Mouse (Mus musculus) myocyte (in vitro differentiated cells): ENCODE data around the gene Tnnc1. TPM values are rescaled to one million over a fixed set of nuclear protein-coding genes. Genes with fewer than 3 reads are reported as not detected.

Experiments
- H3K27me3 ChIP-seq: one replicate; pipeline ENCODE4 v1.6.1; 2011; ENCODE audit not compliant: control insufficient read depth, insufficient read depth, insufficient read length
- H3K36me3 ChIP-seq: one replicate; pipeline ENCODE4 v1.6.1; 2011; ENCODE audit not compliant: control insufficient read depth, insufficient read depth
- H3K4me2 ChIP-seq: one replicate; pipeline ENCODE4 v1.6.1; 2011; ENCODE audit warnings: low read depth, control low read depth
- H3K4me3 ChIP-seq: one replicate; pipeline ENCODE4 v1.5.1; 2011; ENCODE audit warnings: mild to moderate bottlenecking, control low read depth, moderate library complexity
- H3K79me2 ChIP-seq: one replicate; pipeline ENCODE4 v1.6.1; 2011; ENCODE audit not compliant: control insufficient read depth, insufficient read depth
- H3ac ChIP-seq: one replicate; pipeline ENCODE4 v1.6.1; 2011; ENCODE audit not compliant: control insufficient read depth, insufficient read length
- CEBPB ChIP-seq: IDR thresholded peaks from 2 replicates; pipeline ENCODE4 v1.6.1; 2011; ENCODE audit warnings: mild to moderate bottlenecking, moderate library complexity; ENCODE audit not compliant: poor library complexity, insufficient read depth, severe bottlenecking
- E2F4 ChIP-seq: IDR thresholded peaks from one replicate; pipeline ENCODE4 v1.6.1; 2011; ENCODE audit warnings: mild to moderate bottlenecking, control low read depth, moderate library complexity; ENCODE audit not compliant: insufficient read depth
- MAX ChIP-seq: IDR thresholded peaks from one replicate; pipeline ENCODE4 v1.6.1; 2011; ENCODE audit warnings: low read depth, mild to moderate bottlenecking, control low read depth
- MYOD1 ChIP-seq, 3 experiments: IDR thresholded peaks; one replicate each; pipeline ENCODE4 v1.6.1; 2011; ENCODE audit warnings: control low read depth in 2 of 3, low read depth in 2 of 3, mild to moderate bottlenecking in 2 of 3, moderate library complexity in 1 of 3; ENCODE audit not compliant: insufficient read length in 2 of 3, control insufficient read depth in 1 of 3
- MYOG ChIP-seq, 3 experiments: IDR thresholded peaks; one replicate each; pipeline ENCODE4 v1.6.1; 2011; ENCODE audit warnings: control low read depth in 2 of 3, low read depth in 2 of 3, mild to moderate bottlenecking in 2 of 3; ENCODE audit not compliant: insufficient read length in 2 of 3, control insufficient read depth in 1 of 3, insufficient read depth in 1 of 3
- POLR2A ChIP-seq: IDR thresholded peaks from one replicate; pipeline ENCODE4 v1.6.1; 2011; ENCODE audit warnings: low read depth, mild to moderate bottlenecking, control low read depth, moderate library complexity; ENCODE audit not compliant: insufficient read length
- POLR2AphosphoS2 ChIP-seq: IDR thresholded peaks from one replicate; pipeline ENCODE4 v1.6.1; 2011; ENCODE audit warnings: low read depth, control low read depth; ENCODE audit not compliant: insufficient read length
- REST ChIP-seq: IDR thresholded peaks from one replicate; pipeline ENCODE4 v1.6.1; 2011; ENCODE audit warnings: mild to moderate bottlenecking, control low read depth, moderate library complexity; ENCODE audit not compliant: insufficient read depth, insufficient read length
- SRF ChIP-seq: IDR thresholded peaks from one replicate; pipeline ENCODE4 v1.6.1; 2011; ENCODE audit warnings: low read depth; ENCODE audit not compliant: control insufficient read depth, insufficient read length
- TCF12 ChIP-seq: IDR thresholded peaks from one replicate; pipeline ENCODE4 v1.6.1; 2011; ENCODE audit warnings: mild to moderate bottlenecking, control low read depth; ENCODE audit not compliant: poor library complexity, insufficient read depth, severe bottlenecking
- TCF3 ChIP-seq: IDR thresholded peaks from one replicate; pipeline ENCODE4 v1.6.1; 2011; ENCODE audit warnings: low read depth, control low read depth; ENCODE audit not compliant: insufficient read length
- USF1 ChIP-seq: IDR thresholded peaks from one replicate; pipeline ENCODE4 v1.6.1; 2011; ENCODE audit warnings: low read depth, mild to moderate bottlenecking, control low read depth, moderate library complexity
- polyA plus RNA-seq: library from polyadenylated mRNA; unstranded; fragments of >200 nt; fragmentation: generic; extraction: Trizol; gene quantifications from one replicate; pipeline ENCODE4 v1.2.1, GENCODE M21; 2012; ENCODE audit warnings: missing spikeins

Gene Tnnc1
- polyA plus RNA-seq, 1 experiment = 7,028 TPM

- peaks cover 40% of the 10 kb centered on the region for H3K36me3 ChIP-seq
- H3K4me3 ChIP-seq = peak overlapping the region; percentile 100
These were observed 862 bp upstream of the Tnnc1 start for GRCm38 (mm10) chr14:31207070-31207830.

GRCm38 (mm10) chr14:31209133-31209557, 1.0 kb downstream of the Tnnc1 start:
- Histone ChIP-seq H3K4me3 (peak overlapping the region; percentile 100), H3ac (peak overlapping the region; percentile 2), H3K79me2 (peaks cover 37% of the 10 kb centered on the region), H3K4me2 (peak overlapping the region; percentile 73), H3K27me3 (no peaks in the 10 kb centered on the region), H3K36me3 (peaks cover 23% of the 10 kb centered on the region)
- no peak for TF ChIP-seq POLR2A
- TF ChIP-seq E2F4 = no peak
- TF ChIP-seq SRF = peak; percentile 89
- TF ChIP-seq TCF12 = peak; percentile 50
- TF ChIP-seq TCF3 = peak; percentile 53
- no peak for TF ChIP-seq MAX
- TF ChIP-seq REST = no peak
- TF ChIP-seq USF1 = no peak
- no peak for TF ChIP-seq POLR2AphosphoS2
- TF ChIP-seq MYOD1 (IDR thresholded peaks at IDR 0.05; ENCODE audit: control insufficient read depth in 1 of 3, insufficient read length in 2 of 3, low read depth in 2 of 3) = peak; percentile 58 to 88 (median 71)
- 0 out of 2 replicates have a peak, but pooled peaks have one; percentile 31 for TF ChIP-seq CEBPB
- peak; percentile 28 to 85 (median 76) for TF ChIP-seq MYOG (IDR thresholded peaks at IDR 0.05; ENCODE audit: control insufficient read depth in 1 of 3, insufficient read depth in 1 of 3, insufficient read length in 2 of 3, low read depth in 2 of 3)

More at GRCm38 (mm10) chr14:31207070-31207830, 862 bp upstream of the Tnnc1 start:
- H3K27me3 ChIP-seq = no peaks in the 10 kb centered on the region
- peaks cover 56% of the 10 kb centered on the region for H3K79me2 ChIP-seq
- peak overlapping the region; percentile 74 for H3ac ChIP-seq
- TF ChIP-seq REST (no peak), CEBPB (no peak), USF1 (no peak), SRF (no peak), MYOG (IDR thresholded peaks at IDR 0.05; ENCODE audit: control insufficient read depth in 1 of 3, insufficient read depth in 1 of 3, insufficient read length in 2 of 3, low read depth in 2 of 3) (no peak), POLR2A (no peak), E2F4 (no peak), TCF12 (no peak), TCF3 (no peak), POLR2AphosphoS2 (no peak), MAX (no peak), MYOD1 (IDR thresholded peaks at IDR 0.05; ENCODE audit: control insufficient read depth in 1 of 3, insufficient read length in 2 of 3, low read depth in 2 of 3) (no peak)
- peak overlapping the region; percentile 100 for H3K4me2 ChIP-seq

- H3ac ChIP-seq = no peak overlapping the region
- peaks cover 11% of the 10 kb centered on the region for H3K79me2 ChIP-seq
- TF ChIP-seq REST (no peak), USF1 (no peak), CEBPB (no peak), MAX (no peak), TCF12 (no peak), POLR2A (peak; percentile 43), MYOD1 (IDR thresholded peaks at IDR 0.05; ENCODE audit: control insufficient read depth in 1 of 3, insufficient read length in 2 of 3, low read depth in 2 of 3) (no peak), MYOG (IDR thresholded peaks at IDR 0.05; ENCODE audit: control insufficient read depth in 1 of 3, insufficient read depth in 1 of 3, insufficient read length in 2 of 3, low read depth in 2 of 3) (no peak), POLR2AphosphoS2 (peak; percentile 59), SRF (no peak), E2F4 (no peak), TCF3 (no peak)
- H3K4me2 ChIP-seq = peak overlapping the region; percentile 65
- peak overlapping the region; percentile 100 for H3K4me3 ChIP-seq
- peaks cover 19% of the 10 kb centered on the region for H3K36me3 ChIP-seq
- H3K27me3 ChIP-seq = no peaks in the 10 kb centered on the region
These were observed 3.7 kb downstream of the Tnnc1 start for GRCm38 (mm10) chr14:31211854-31212253.

GRCm38 (mm10) chr14:31212499-31212898, 4.4 kb downstream of the Tnnc1 start:
- Histone ChIP-seq H3K36me3 (peaks cover 19% of the 10 kb centered on the region), H3ac (no peak overlapping the region), H3K4me2 (peak overlapping the region; percentile 65), H3K4me3 (peak overlapping the region; percentile 100), H3K79me2 (peaks cover 6% of the 10 kb centered on the region), H3K27me3 (no peaks in the 10 kb centered on the region)
- TF ChIP-seq MYOG (IDR thresholded peaks at IDR 0.05; ENCODE audit: control insufficient read depth in 1 of 3, insufficient read depth in 1 of 3, insufficient read length in 2 of 3, low read depth in 2 of 3) (peak; percentile 96 to 100 (median 99)), USF1 (no peak), MYOD1 (IDR thresholded peaks at IDR 0.05; ENCODE audit: control insufficient read depth in 1 of 3, insufficient read length in 2 of 3, low read depth in 2 of 3) (peak; percentile 86 to 99 (median 97)), POLR2A (peak; percentile 53), TCF12 (peak; percentile 97), TCF3 (peak; percentile 95), POLR2AphosphoS2 (peak; percentile 75), CEBPB (no peak), E2F4 (no peak), MAX (no peak), SRF (no peak)
